Mouse (Mus musculus) heart, adult 8-10 months (tissue): ENCODE results near the gene Fermt3. TPM values are rescaled to one million over a fixed set of nuclear protein-coding genes. Genes with fewer than 3 reads are reported as not detected.

Source experiments
- DNase-seq: peaks from one replicate; pipeline ENCODE4 v3.0.0; 2022; ENCODE audit warnings: low spot score
- total RNA-seq, 4 experiments: library from RNA; stranded (reverse); gene quantifications; 2 replicates each; pipeline ENCODE4 v1.2.4; 2022

The Fermt3 gene
- total RNA-seq, 4 experiments from 2014 or later = 3.3 to 9.6 (median 4.4) TPM

- DNase-seq = no peak
Measured at GRCm38 (mm10) chr19:6972247-6972917, 46.9 kb downstream of the Fermt3 start.

- no peak for DNase-seq
Measured at GRCm38 (mm10) chr19:6971644-6972043, 47.6 kb downstream of the Fermt3 start.

GRCm38 (mm10) chr19:6970460-6971085 lies 48.7 kb downstream of the Fermt3 start:
- DNase-seq = no peak

GRCm38 (mm10) chr19:6969665-6970381 lies 49.4 kb downstream of the Fermt3 start:
- DNase-seq = no peak

GRCm38 (mm10) chr19:6969291-6969664 lies 50.0 kb downstream of the Fermt3 start:
- no peak for DNase-seq

- DNase-seq = no peak
Measured at GRCm38 (mm10) chr19:6968491-6969271, 50.6 kb downstream of the Fermt3 start.

- DNase-seq = no peak
Measured at GRCm38 (mm10) chr19:6956461-6956860, 62.8 kb downstream of the Fermt3 start.

GRCm38 (mm10) chr19:6955424-6955823 lies 63.8 kb downstream of the Fermt3 start:
- DNase-seq = no peak

- no peak for DNase-seq
Measured at GRCm38 (mm10) chr19:6954046-6954445, 65.2 kb downstream of the Fermt3 start.

GRCm38 (mm10) chr19:6952712-6953037 lies 66.6 kb downstream of the Fermt3 start:
- peak; percentile 48 for DNase-seq

GRCm38 (mm10) chr19:6951994-6952711 lies 67.1 kb downstream of the Fermt3 start:
- peak; percentile 85 for DNase-seq

- peak; percentile 99 for DNase-seq
Measured at GRCm38 (mm10) chr19:6951381-6951968, 67.8 kb downstream of the Fermt3 start.

- peak; percentile 63 for DNase-seq
Measured at GRCm38 (mm10) chr19:6950613-6951153, 68.6 kb downstream of the Fermt3 start.

GRCm38 (mm10) chr19:6949951-6950350 lies 69.3 kb downstream of the Fermt3 start:
- DNase-seq = no peak

GRCm38 (mm10) chr19:6949532-6949931 lies 69.7 kb downstream of the Fermt3 start:
- no peak for DNase-seq

Other genes starting within 250 kb of the Fermt3 start
- 10 to 100 TPM; 15.0 to 20.0 (median 17.5) TPM for gene Rps6ka4, start 178.8 kb downstream of the Fermt3 start, total RNA-seq
- gene Ccdc88b, start 161.3 kb downstream of the Fermt3 start, total RNA-seq = under 1 TPM; 0.44 to 0.89 (median 0.66) TPM
- 10 to 100 TPM; 29.9 to 49.7 (median 39.7) TPM for gene Trmt112, start 109.8 kb downstream of the Fermt3 start, total RNA-seq
- 100 to 1,000 TPM; 620 to 842 (median 766) TPM for gene Prdx5, start 109.4 kb downstream of the Fermt3 start, total RNA-seq
- 100 to 1,000 TPM; 153 to 180 (median 168) TPM for gene Esrra, start 97.7 kb downstream of the Fermt3 start, total RNA-seq
- not detected for gene Catsperz, start 94.1 kb downstream of the Fermt3 start, total RNA-seq
- gene Kcnk4, start 85.0 kb downstream of the Fermt3 start, total RNA-seq = not detected
- 10 to 100 TPM; 19.5 to 23.8 (median 21.3) TPM for gene Bad, start 77.6 kb downstream of the Fermt3 start, total RNA-seq
- gene Gpr137, start 77.0 kb downstream of the Fermt3 start, total RNA-seq = 10 to 100 TPM; 33.4 to 37.4 (median 35.7) TPM
- 100 to 1,000 TPM in 1 of 4 experiments, 10 to 100 TPM in 3; 75.4 to 112 (median 91.3) TPM for gene Ppp1r14b, start 44.5 kb downstream of the Fermt3 start, total RNA-seq
- gene Plcb3, start 43.0 kb downstream of the Fermt3 start, total RNA-seq = 10 to 100 TPM; 15.6 to 16.2 (median 15.6) TPM
- gene Fkbp2, start 39.0 kb downstream of the Fermt3 start, total RNA-seq = 10 to 100 TPM; 17.2 to 23.1 (median 20.9) TPM
- 100 to 1,000 TPM; 488 to 525 (median 495) TPM for gene Vegfb, start 31.8 kb downstream of the Fermt3 start, total RNA-seq
- 10 to 100 TPM; 48.7 to 62.9 (median 53.7) TPM for gene Dnajc4, start 26.9 kb downstream of the Fermt3 start, total RNA-seq
- gene Nudt22, start 23.4 kb downstream of the Fermt3 start, total RNA-seq = 10 to 100 TPM; 26.8 to 34.4 (median 29.9) TPM
- gene Trpt1, start 23.3 kb downstream of the Fermt3 start, total RNA-seq = 10 to 100 TPM; 26.1 to 30.5 (median 27.3) TPM
- 100 to 1,000 TPM in 3 of 4 experiments, 10 to 100 TPM in 1; 96.7 to 125 (median 109) TPM for gene Stip1, start 20.5 kb upstream of the Fermt3 start, total RNA-seq
- 100 to 1,000 TPM; 318 to 340 (median 328) TPM for gene Macrod1, start 37.3 kb upstream of the Fermt3 start, total RNA-seq
- 1 to 10 TPM in 3 of 4 experiments, under 1 TPM in 1; 0.92 to 2.0 (median 1.4) TPM for gene Flrt1, start 86.3 kb upstream of the Fermt3 start, total RNA-seq
- gene Otub1, start 186.8 kb upstream of the Fermt3 start, total RNA-seq = 10 to 100 TPM; 62.2 to 71.6 (median 68.0) TPM
- 100 to 1,000 TPM; 406 to 459 (median 432) TPM for gene Cox8a, start 198.1 kb upstream of the Fermt3 start, total RNA-seq
- 10 to 100 TPM; 11.7 to 21.1 (median 17.1) TPM for gene Naa40, start 221.7 kb upstream of the Fermt3 start, total RNA-seq
- 10 to 100 TPM in 1 of 4 experiments, 1 to 10 TPM in 3; 5.5 to 12.7 (median 7.3) TPM for gene Rcor2, start 247.9 kb upstream of the Fermt3 start, total RNA-seq